Mouse (Mus musculus) heart, postnatal 0 days (tissue): ENCODE data around the gene Mapk1ip1l. TPM values are rescaled to one million over a fixed set of nuclear protein-coding genes. Genes with fewer than 3 reads are reported as not detected.

Source experiments
- ATAC-seq: fragments of 200-750 bp; cut with Nextera tagmentation; 2 replicates; pipeline ENCODE4 v1.8.0; 2017; ENCODE audit warnings: low read depth, moderate number of reproducible peaks, moderate library complexity; ENCODE audit not compliant: insufficient read depth
- DNase-seq: peaks from one replicate; pipeline ENCODE4 v3.0.0-alpha.2; 2016; ENCODE audit warnings: low spot score
- H3K27ac ChIP-seq: fragments of 300-500 bp; sonication (generic); 2 replicates; pipeline ENCODE4 v1.5.1; 2014; ENCODE audit warnings: low read depth, mild to moderate bottlenecking
- H3K27me3 ChIP-seq: fragments of 300-500 bp; sonication (generic); 2 replicates; pipeline ENCODE4 v1.6.1; 2014; ENCODE audit warnings: low read length, mixed read lengths; ENCODE audit not compliant: control insufficient read depth, insufficient read depth
- H3K36me3 ChIP-seq: fragments of 300-500 bp; sonication (generic); replicated peaks from 2 replicates; pipeline ENCODE4 v1.6.1; 2014; ENCODE audit warnings: low read length, mixed read lengths; ENCODE audit not compliant: control insufficient read depth, insufficient read depth
- H3K4me1 ChIP-seq: fragments of 300-500 bp; sonication (generic); 2 replicates; pipeline ENCODE4 v1.6.1; 2014; ENCODE audit warnings: antibody characterized with exemption; ENCODE audit not compliant: control insufficient read depth, insufficient read depth
- H3K4me2 ChIP-seq: fragments of 300-500 bp; sonication (generic); 2 replicates; pipeline ENCODE4 v1.6.1; 2014; ENCODE audit warnings: low read depth, mild to moderate bottlenecking, low read length, moderate library complexity
- H3K4me3 ChIP-seq: fragments of 300-500 bp; sonication (generic); 2 replicates; pipeline ENCODE4 v1.5.1; 2014; ENCODE audit warnings: low read depth, low read length
- H3K9ac ChIP-seq: fragments of 300-500 bp; sonication (generic); replicated peaks from 2 replicates; pipeline ENCODE4 v1.6.1; 2014; ENCODE audit warnings: low read depth, low read length, mixed read lengths
- H3K9me3 ChIP-seq: fragments of 300-500 bp; sonication (generic); replicated peaks from 2 replicates; pipeline ENCODE4 v1.6.1; 2016; ENCODE audit warnings: low read length; ENCODE audit not compliant: control insufficient read depth
- CTCF ChIP-seq: IDR thresholded peaks from 2 replicates; pipeline ENCODE4 v1.5.1; 2016; ENCODE audit warnings: antibody characterized with exemption, control low read depth, low read depth
- WGBS: fragments of 180-500 bp; shearing (Covaris S2); extraction: QIAGEN DNeasy Blood & Tissue Kit; methylation state at CpG from one replicate; pipeline ENCODE4 v1.1.7; 2014; 5-methylcytosine and 5-hydroxymethylcytosine counted together
- polyA plus RNA-seq: library from polyadenylated mRNA; unstranded; fragments of >200 nt; fragmentation: Nextera tagmentation; extraction: Ambion mirVana; gene quantifications from 2 replicates; pipeline ENCODE4 v1.2.1, GENCODE M21; 2015
- total RNA-seq: library from RNA; depleted of rRNA; stranded (reverse); fragments of >200 nt; gene quantifications from 2 replicates; pipeline ENCODE4 v1.2.3, GENCODE M21; 2014; ENCODE audit warnings: low replicate concordance; rRNA removed

Mapk1ip1l gene
- total and polyA plus RNA-seq, 2 experiments from 2014 or later: 18.9 to 32.4 TPM

DNA sequence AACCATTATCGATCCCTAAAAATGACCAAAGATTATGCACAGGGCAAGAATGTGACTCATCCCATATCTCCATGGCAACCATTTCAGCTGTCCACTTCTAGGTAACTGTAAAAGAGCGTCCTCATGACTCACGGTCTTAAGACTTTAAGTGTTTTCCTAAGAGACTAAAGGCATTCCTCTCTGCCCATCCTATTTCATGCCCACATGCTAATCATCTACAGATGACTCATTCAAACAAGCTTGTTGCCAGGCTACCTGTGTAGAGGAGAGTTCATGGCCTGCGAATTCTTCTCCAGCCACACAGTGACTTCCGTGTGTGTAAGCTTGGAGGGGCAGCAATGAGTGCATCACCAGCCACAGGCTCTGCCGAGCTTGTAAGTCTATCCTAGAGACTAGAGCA is 73.6 kb downstream of the Mapk1ip1l start:
- 61% methylated on average over 6 of the region's 6 CpGs for WGBS
- H3K36me3 ChIP-seq: no peaks in the 10 kb centered on the region

More for the DNA sequence above, 73.6 kb downstream of the Mapk1ip1l start:
- DNase-seq (no peak), ATAC-seq (no peak)
- Histone ChIP-seq H3K9ac (no peak overlapping the region), H3K27ac (no peak overlapping the region), H3K4me1 (peaks cover 12% of the 10 kb centered on the region), H3K9me3 (no peaks in the 10 kb centered on the region), H3K4me3 (no peak overlapping the region), H3K27me3 (peaks cover 21% of the 10 kb centered on the region), H3K4me2 (no peak overlapping the region)
- TF ChIP-seq CTCF: no peak

Other genes with a start within 250 kb of the Mapk1ip1l start
- 7.4 and 10.2 TPM in 2 replicates for gene Gch1, start 108.9 kb upstream of the Mapk1ip1l start, total RNA-seq
- gene Gch1, start 108.9 kb upstream of the Mapk1ip1l start, polyA plus RNA-seq: 4.3 and 5.6 TPM in 2 replicates
- 3.1 and 3.9 TPM in 2 replicates for gene Wdhd1, start 21.4 kb upstream of the Mapk1ip1l start, total RNA-seq
- gene Wdhd1, start 21.4 kb upstream of the Mapk1ip1l start, polyA plus RNA-seq: 3.9 and 4.5 TPM in 2 replicates
- gene Socs4, start 21.3 kb upstream of the Mapk1ip1l start, total RNA-seq: 3.3 and 4.6 TPM in 2 replicates
- 1.7 and 1.9 TPM in 2 replicates for gene Socs4, start 21.3 kb upstream of the Mapk1ip1l start, polyA plus RNA-seq
- 2.4 and 10.3 TPM in 2 replicates for gene Lgals3, start 69.5 kb downstream of the Mapk1ip1l start, total RNA-seq
- gene Lgals3, start 69.5 kb downstream of the Mapk1ip1l start, polyA plus RNA-seq: 10.6 and 15.3 TPM in 2 replicates
- 4.1 and 35.1 TPM in 2 replicates for gene Dlgap5, start 120.1 kb downstream of the Mapk1ip1l start, total RNA-seq
- gene Dlgap5, start 120.1 kb downstream of the Mapk1ip1l start, polyA plus RNA-seq: 8.5 and 8.7 TPM in 2 replicates
- gene Fbxo34, start 152.2 kb downstream of the Mapk1ip1l start, total RNA-seq: 9.9 and 11.7 TPM in 2 replicates
- 10.7 and 12.8 TPM in 2 replicates for gene Fbxo34, start 152.2 kb downstream of the Mapk1ip1l start, polyA plus RNA-seq